Mouse (Mus musculus): ENCODE results near the gene Gm42715.

DNA sequence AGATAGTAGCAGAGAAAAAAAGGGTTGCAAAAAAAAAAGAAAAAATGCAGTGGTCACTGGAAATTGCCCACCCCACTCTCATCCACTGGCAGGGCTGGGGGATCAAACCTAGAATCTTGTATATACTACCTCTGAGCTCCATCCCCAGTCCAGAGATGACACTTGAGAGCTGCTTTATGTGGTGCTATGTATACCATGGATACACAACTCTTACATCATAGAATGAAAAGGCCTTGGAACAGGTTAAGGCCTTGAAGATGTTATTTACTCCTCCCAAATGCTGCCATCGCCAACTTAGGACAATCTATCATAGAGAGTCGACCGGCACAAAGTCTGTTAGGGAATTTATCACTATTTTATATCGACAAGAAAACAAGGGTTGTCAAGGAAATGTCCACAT lies 42.5 kb upstream of the Gm42715 start:
- TF ChIP-seq EP300 (optimal IDR thresholded peaks at IDR 0.05) (no peak), CTCF (IDR thresholded peaks at IDR 0.05; ENCODE audit: low read depth) (no peak)

Data from stomach, postnatal 0 days (tissue).